Mouse (Mus musculus) lung, embryonic 15.5 days (tissue): Measurements from ENCODE around the gene Il17rb. TPM values are rescaled to one million over a fixed set of nuclear protein-coding genes. Genes with fewer than 3 reads are reported as not detected.

Experiments
- ATAC-seq: fragments of 200-750 bp; cut with Nextera tagmentation; 2 replicates; pipeline ENCODE4 v1.8.0; 2017; ENCODE audit warnings: moderate number of reproducible peaks, borderline replicate concordance; ENCODE audit not compliant: low FRiP score, low TSS enrichment; ENCODE audit errors: extremely low read depth
- H3K27ac ChIP-seq: fragments of 300-500 bp; sonication (generic); 2 replicates; pipeline ENCODE4 v1.5.1; 2015; ENCODE audit warnings: moderate library complexity, mild to moderate bottlenecking, inconsistent platforms
- H3K27me3 ChIP-seq: fragments of 300-500 bp; sonication (generic); 2 replicates; pipeline ENCODE4 v1.6.1; 2015; ENCODE audit warnings: inconsistent platforms
- H3K36me3 ChIP-seq: fragments of 300-500 bp; sonication (generic); 2 replicates; pipeline ENCODE4 v1.6.1; 2015; ENCODE audit warnings: inconsistent platforms
- H3K4me1 ChIP-seq: fragments of 300-500 bp; sonication (generic); 2 replicates; pipeline ENCODE4 v1.6.1; 2015; ENCODE audit warnings: inconsistent platforms
- H3K4me2 ChIP-seq: fragments of 300-500 bp; sonication (generic); 2 replicates; pipeline ENCODE4 v1.6.1; 2015; ENCODE audit warnings: inconsistent platforms, mild to moderate bottlenecking, moderate library complexity
- H3K4me3 ChIP-seq: fragments of 300-500 bp; sonication (generic); 2 replicates; pipeline ENCODE4 v1.5.1; 2015; ENCODE audit warnings: mild to moderate bottlenecking, inconsistent platforms
- H3K9ac ChIP-seq: fragments of 300-500 bp; sonication (generic); 2 replicates; pipeline ENCODE4 v1.6.1; 2015; ENCODE audit warnings: inconsistent platforms
- H3K9me3 ChIP-seq: fragments of 300-500 bp; sonication (generic); 2 replicates; pipeline ENCODE4 v1.6.1; 2016; ENCODE audit warnings: inconsistent platforms
- WGBS: fragments of 180-500 bp; shearing (Covaris S2); methylation state at CpG from one replicate; pipeline ENCODE4 v1.1.7; 2015; 5-methylcytosine and 5-hydroxymethylcytosine counted together
- polyA plus RNA-seq: library from polyadenylated mRNA; unstranded; fragments of >200 nt; fragmentation: Nextera tagmentation; extraction: Ambion mirVana; gene quantifications from 2 replicates; pipeline ENCODE4 v1.2.1, GENCODE M21; 2015

Gene Il17rb
- polyA plus RNA-seq, 1 experiment from 2014 or later, result 1.7 TPM

GRCm38 (mm10) chr14:29986096-29986495 lies 22.6 kb downstream of the Il17rb start:
- Histone ChIP-seq H3K4me2 (no peak overlapping the region), H3K9me3 (no peaks in the 10 kb centered on the region), H3K4me1 (no peaks in the 10 kb centered on the region), H3K4me3 (no peak overlapping the region), H3K27me3 (no peaks in the 10 kb centered on the region), H3K27ac (no peak overlapping the region), H3K36me3 (peaks cover 99% of the 10 kb centered on the region), H3K9ac (no peak overlapping the region)
- no peak for ATAC-seq
- 95% methylated on average over 4 of the region's 4 CpGs for WGBS

GRCm38 (mm10) chr14:29980447-29981205 lies 28.1 kb downstream of the Il17rb start:
- Histone ChIP-seq H3K9ac (no peak overlapping the region), H3K36me3 (peaks cover 56% of the 10 kb centered on the region), H3K27me3 (no peaks in the 10 kb centered on the region), H3K4me1 (peaks cover 10% of the 10 kb centered on the region; the same call in 1 of the 2 replicates), H3K27ac (no peak overlapping the region), H3K4me3 (no peak overlapping the region), H3K4me2 (no peak overlapping the region), H3K9me3 (no peaks in the 10 kb centered on the region)
- ATAC-seq, result no peak
- WGBS, result 94% methylated on average over 10 of the region's 10 CpGs

- H3K9ac ChIP-seq, result peak within 1 kb of the TSS; percentile 91
- H3K4me3 ChIP-seq, result peak within 1 kb of the TSS; percentile 78
- H3K4me1 ChIP-seq, result peaks cover 10% of the 10 kb centered on the region; the same call in 1 of the 2 replicates
- 2% methylated on average over 44 of the region's 44 CpGs for WGBS
- no peaks in the 10 kb centered on the region for H3K27me3 ChIP-seq
- H3K36me3 ChIP-seq, result peaks cover 51% of the 10 kb centered on the region
- peak; percentile 99 for ATAC-seq
- H3K4me2 ChIP-seq, result peak within 1 kb of the TSS; percentile 76
- no peaks in the 10 kb centered on the region for H3K9me3 ChIP-seq
- peak within 1 kb of the TSS; percentile 95 for H3K27ac ChIP-seq
These were observed 30.2 kb downstream of the Il17rb start, which contains the start of gene Actr8 for GRCm38 (mm10) chr14:29978254-29979204. Actr8 (plus strand) TSS chr14:29978337.

- H3K27ac ChIP-seq, result no peak overlapping the region
- no peaks in the 10 kb centered on the region for H3K9me3 ChIP-seq
- 95% methylated on average over 6 of the region's 6 CpGs for WGBS
- no peak overlapping the region for H3K9ac ChIP-seq
- no peak overlapping the region for H3K4me3 ChIP-seq
- no peak overlapping the region for H3K4me2 ChIP-seq
- peaks cover 50% of the 10 kb centered on the region for H3K36me3 ChIP-seq
- no peak for ATAC-seq
- H3K27me3 ChIP-seq, result no peaks in the 10 kb centered on the region
- peaks cover 10% of the 10 kb centered on the region; the same call in 1 of the 2 replicates for H3K4me1 ChIP-seq
These were observed 31.8 kb downstream of the Il17rb start for GRCm38 (mm10) chr14:29976927-29977326.

- Histone ChIP-seq H3K9ac (no peak overlapping the region), H3K9me3 (no peaks in the 10 kb centered on the region), H3K4me3 (no peak overlapping the region), H3K27me3 (no peaks in the 10 kb centered on the region), H3K27ac (no peak overlapping the region), H3K4me1 (peaks cover 10% of the 10 kb centered on the region), H3K4me2 (no peak overlapping the region), H3K36me3 (peaks cover 48% of the 10 kb centered on the region)
- WGBS, result 73% methylated on average over 5 of the region's 5 CpGs
- ATAC-seq, result no peak
These were observed 36.7 kb downstream of the Il17rb start for GRCm38 (mm10) chr14:29971993-29972392.

- WGBS, result 93% methylated on average over 7 of the region's 7 CpGs
- H3K36me3 ChIP-seq, result peaks cover 48% of the 10 kb centered on the region
- ATAC-seq, result no peak
These were observed 37.2 kb downstream of the Il17rb start for GRCm38 (mm10) chr14:29971446-29971845.

GRCm38 (mm10) chr14:29968075-29968821 lies 40.4 kb downstream of the Il17rb start, which contains the start of gene Selenok:
Selenok (plus strand) TSS chr14:29968308.
- ATAC-seq, result peak; percentile 100
- H3K9ac ChIP-seq, result peak within 1 kb of the TSS; percentile 74
- WGBS, result under 1% methylated on average over 49 of the region's 49 CpGs
- peaks cover 30% of the 10 kb centered on the region for H3K36me3 ChIP-seq
- H3K4me3 ChIP-seq, result peak within 1 kb of the TSS; percentile 70
- H3K9me3 ChIP-seq, result no peaks in the 10 kb centered on the region
- peaks cover 10% of the 10 kb centered on the region for H3K4me1 ChIP-seq
- no peaks in the 10 kb centered on the region for H3K27me3 ChIP-seq
- H3K27ac ChIP-seq, result peak within 1 kb of the TSS; percentile 78
- peak within 1 kb of the TSS; percentile 74 for H3K4me2 ChIP-seq

More at GRCm38 (mm10) chr14:29971446-29971845, 37.2 kb downstream of the Il17rb start:
- no peak overlapping the region for H3K27ac ChIP-seq
- H3K4me1 ChIP-seq, result peaks cover 10% of the 10 kb centered on the region
- no peak overlapping the region for H3K9ac ChIP-seq
- no peaks in the 10 kb centered on the region for H3K9me3 ChIP-seq
- H3K4me3 ChIP-seq, result no peak overlapping the region
- no peak overlapping the region for H3K4me2 ChIP-seq
- H3K27me3 ChIP-seq, result no peaks in the 10 kb centered on the region

- Histone ChIP-seq H3K9me3 (no peaks in the 10 kb centered on the region), H3K9ac (peak overlapping the region; percentile 44), H3K27ac (peak overlapping the region; percentile 65; the same call in 1 of the 2 replicates), H3K4me2 (peak overlapping the region; percentile 74), H3K4me3 (peak overlapping the region; percentile 70), H3K36me3 (peaks cover 24% of the 10 kb centered on the region), H3K4me1 (peaks cover 10% of the 10 kb centered on the region), H3K27me3 (no peaks in the 10 kb centered on the region)
- 55% methylated on average over 7 of the region's 7 CpGs for WGBS
- 0 out of 2 replicates have a peak, but pooled peaks have one; percentile 0 for ATAC-seq
These were observed 41.1 kb downstream of the Il17rb start for GRCm38 (mm10) chr14:29967611-29968010.

- Histone ChIP-seq H3K4me1 (no peaks in the 10 kb centered on the region), H3K9ac (no peak overlapping the region), H3K4me2 (no peak overlapping the region), H3K27ac (no peak overlapping the region), H3K4me3 (no peak overlapping the region), H3K36me3 (no peaks in the 10 kb centered on the region), H3K27me3 (no peaks in the 10 kb centered on the region), H3K9me3 (no peaks in the 10 kb centered on the region)
- no peak for ATAC-seq
These were observed 51.3 kb downstream of the Il17rb start for GRCm38 (mm10) chr14:29957393-29957792.

GRCm38 (mm10) chr14:29950805-29951204 lies 57.9 kb downstream of the Il17rb start:
- 71% methylated on average over 4 of the region's 4 CpGs for WGBS
- Histone ChIP-seq H3K4me2 (no peak overlapping the region), H3K9ac (no peak overlapping the region), H3K4me3 (no peak overlapping the region), H3K4me1 (no peaks in the 10 kb centered on the region), H3K36me3 (no peaks in the 10 kb centered on the region), H3K9me3 (no peaks in the 10 kb centered on the region), H3K27me3 (no peaks in the 10 kb centered on the region), H3K27ac (no peak overlapping the region)
- ATAC-seq, result no peak

GRCm38 (mm10) chr14:29946761-29947309 lies 61.9 kb downstream of the Il17rb start:
- Histone ChIP-seq H3K27me3 (peaks cover 3% of the 10 kb centered on the region; the same call in 1 of the 2 replicates), H3K4me2 (no peak overlapping the region), H3K4me3 (no peak overlapping the region), H3K4me1 (no peaks in the 10 kb centered on the region), H3K9ac (no peak overlapping the region), H3K27ac (no peak overlapping the region), H3K36me3 (no peaks in the 10 kb centered on the region), H3K9me3 (no peaks in the 10 kb centered on the region)
- 60% methylated on average over 5 of the region's 5 CpGs for WGBS
- ATAC-seq, result no peak
